Mouse (Mus musculus): ENCODE data around the gene Nos1.

Nos1 gene

DNA sequence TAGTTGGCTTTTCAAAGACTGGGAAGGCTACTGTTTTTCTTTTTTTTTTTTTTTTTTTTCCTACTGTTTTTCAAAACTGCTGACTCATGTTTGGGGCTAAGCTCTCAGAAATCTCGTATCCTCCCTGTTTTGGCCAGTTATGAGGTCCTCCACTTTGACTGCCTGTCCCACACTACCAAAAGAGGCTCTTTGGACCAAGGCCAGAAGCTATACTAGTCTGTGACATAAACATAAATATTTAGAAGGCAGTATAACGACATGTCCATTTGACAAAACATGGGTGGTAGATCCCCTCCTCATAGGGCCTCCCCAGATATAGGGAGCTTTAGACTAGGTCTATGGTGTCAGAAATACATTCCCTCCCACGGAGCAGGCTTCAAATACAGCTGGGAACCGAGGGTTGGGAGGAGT lies 186.8 kb downstream of the Nos1 start:
- no peak for DNase-seq

DNA sequence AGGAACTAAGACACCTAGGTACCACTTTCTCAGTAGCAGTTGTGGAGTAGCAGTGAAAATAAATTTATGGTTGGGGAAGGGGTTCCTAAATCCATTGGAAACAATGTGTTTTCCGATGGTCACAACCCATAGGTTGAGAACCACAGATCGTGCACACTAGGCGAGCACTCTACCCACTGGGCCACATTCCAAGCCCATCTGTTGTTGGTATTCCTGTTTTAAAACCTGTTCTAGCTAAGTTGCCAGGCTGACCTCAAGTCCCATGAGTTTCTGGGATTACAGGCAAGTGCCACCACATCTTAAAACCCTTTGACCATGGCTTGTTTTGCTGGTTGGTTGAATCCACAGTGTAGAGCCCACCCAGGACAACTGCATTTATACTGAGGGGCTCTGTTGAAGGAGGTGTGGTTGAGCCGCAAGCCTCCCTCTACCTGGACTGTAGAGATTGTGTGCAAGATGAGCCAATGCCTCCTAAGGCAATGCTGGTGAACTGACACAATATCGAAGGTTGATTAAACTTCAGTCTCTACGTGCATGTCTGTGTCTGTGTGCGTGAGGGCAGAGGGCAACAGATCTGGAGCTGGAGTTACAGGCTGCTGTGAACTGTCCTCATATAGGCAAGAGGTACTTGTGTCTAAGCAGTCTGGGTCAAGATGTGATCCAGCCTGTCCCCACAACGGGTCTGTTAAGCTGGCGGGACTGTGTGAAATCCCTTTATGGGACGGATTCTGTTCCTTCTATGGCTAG lies 189.0 kb downstream of the Nos1 start:
- peak; percentile 80 for DNase-seq

DNA sequence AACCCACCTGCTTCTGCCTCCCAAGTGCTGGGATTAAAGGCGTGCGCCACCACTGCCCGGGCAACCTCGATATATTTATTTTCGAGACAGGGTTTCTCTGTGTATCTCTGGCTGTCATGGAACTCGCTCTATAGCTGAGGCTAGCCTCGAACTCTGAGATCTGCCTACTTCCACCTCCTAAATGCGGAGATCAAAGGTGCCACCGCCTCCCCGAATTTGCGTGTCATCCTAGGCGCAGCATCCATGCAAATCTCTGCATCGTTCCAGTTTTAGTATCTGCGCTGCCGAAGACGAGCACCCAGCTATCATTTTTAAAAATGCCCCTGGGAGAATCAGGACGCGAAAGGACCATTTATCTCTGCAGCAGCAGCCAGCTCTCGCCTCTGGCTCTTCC lies 195.4 kb downstream of the Nos1 start:
- DNase-seq = no peak

DNA sequence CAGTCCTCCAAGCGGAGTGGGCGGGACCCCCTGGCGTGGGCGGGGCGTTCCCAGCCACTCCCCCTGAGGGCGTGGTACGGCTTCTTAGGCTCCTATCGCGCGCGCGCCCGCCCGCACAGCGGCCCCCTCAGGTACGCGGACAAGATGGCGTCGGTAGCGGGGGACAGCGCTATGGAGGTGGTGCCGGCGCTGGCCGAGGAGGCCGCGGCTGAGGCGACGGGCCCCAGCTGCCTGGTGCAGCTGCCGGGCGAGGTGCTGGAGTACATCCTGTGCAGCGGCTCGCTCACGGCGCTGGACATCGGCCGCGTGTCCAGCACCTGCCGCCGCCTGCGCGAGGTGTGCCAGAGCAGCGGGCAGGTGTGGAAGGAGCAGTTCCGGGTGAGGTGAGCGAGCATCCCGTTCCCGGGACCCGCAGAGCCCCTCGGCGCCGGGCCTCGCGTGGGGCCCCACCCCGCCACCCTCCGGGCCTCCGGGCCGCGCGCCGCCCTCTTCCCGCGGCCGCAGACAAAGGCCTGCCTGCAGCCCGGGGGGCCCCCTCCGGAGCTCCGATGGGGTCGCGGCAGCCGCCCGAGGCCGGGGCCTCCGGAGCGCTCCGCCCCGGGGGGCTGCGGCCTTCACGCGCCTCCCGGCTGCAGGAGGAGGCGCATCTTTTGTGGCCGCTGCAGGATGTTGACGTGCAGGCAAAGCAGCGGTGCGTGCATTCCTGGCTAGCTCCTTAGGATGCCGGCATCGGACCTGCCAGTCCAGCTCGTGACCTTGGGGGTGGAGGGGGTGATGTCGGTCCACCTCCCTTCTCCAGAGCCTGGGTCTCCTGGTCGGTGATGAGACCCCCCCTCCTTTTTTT lies 196.0 kb downstream of the Nos1 start, which contains the start of gene Fbxo21:
Gene Fbxo21, plus strand, starts transcription at position 74 of the 844 bp plus-strand sequence.
- peak; percentile 98 for DNase-seq

DNA sequence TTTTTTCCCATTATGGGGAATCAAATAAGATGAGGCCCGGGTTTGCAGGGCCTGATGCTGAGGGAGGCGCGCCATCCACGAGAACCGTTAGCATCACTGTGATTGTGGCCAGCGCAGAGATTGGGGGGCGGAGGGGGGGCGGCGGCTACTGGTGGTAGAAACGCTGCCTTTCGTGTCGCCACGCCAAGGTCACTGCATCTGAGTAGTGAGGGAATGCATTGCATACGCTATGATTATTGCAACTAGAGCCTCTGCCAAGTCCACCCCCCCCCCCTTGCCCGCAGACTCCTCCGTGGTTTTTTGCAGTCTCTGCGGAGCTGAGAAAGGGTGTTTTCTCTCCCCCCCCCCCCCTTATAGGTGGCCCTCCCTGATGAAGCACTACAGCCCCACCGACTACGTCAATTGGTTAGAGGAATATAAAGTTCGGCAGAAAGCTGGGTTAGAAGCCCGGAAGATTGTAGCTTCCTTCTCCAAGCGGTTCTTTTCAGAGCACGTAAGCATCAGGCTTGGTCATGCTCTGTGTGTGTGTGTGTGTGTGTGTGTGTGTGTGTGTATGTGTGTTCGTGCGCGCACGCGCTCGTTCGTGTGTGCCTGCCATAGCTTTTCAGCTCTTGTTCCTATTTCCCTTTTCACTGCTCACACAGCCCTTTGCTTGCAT lies 196.8 kb downstream of the Nos1 start:
- DNase-seq = peak; percentile 59

DNA sequence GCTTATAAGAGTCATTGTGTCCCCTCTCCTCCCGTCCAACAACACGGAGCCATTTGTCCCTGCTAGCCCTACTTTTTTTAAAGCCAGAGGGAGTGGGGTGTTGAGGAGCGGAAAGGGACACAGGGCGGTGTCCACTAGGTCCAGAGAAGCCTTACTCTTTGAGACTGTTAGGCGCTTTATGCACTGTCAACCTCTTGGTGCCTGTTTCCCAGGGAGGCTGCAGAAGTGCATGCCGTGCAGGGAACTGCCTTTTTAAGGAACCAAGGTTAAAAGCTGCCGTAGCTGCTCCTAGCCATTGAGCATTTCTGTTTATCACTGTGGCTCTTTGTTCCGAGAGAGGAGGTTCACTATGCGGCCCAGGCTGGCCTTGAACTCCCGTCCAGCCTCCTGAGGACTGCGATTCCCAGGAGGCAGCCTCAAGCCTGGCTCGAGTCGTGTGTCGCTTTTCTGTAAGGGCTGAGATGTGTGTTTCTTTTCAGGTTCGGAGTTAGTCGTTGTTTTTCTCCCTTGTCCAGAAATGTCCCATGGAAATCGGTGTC lies 197.4 kb downstream of the Nos1 start:
- DNase-seq = no peak

DNA sequence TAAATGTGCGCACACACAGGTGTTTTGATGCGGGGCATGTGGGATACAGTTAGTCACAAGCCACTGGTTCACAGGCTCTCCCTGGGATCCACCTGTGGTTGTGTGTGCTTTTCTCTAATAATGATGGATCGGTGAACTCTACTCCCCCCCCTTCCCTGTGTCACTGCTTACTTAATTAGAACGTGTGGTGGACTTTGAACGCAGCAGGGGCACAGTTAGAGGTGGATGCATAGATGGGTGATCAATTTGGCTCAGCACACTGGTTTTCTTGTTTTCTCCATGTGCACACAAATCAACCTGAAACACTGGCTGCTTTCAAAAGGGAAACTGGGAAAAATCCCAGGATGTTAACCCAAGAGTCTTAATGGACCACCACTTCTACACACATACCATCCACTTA lies 198.2 kb downstream of the Nos1 start:
- DNase-seq = no peak

DNA sequence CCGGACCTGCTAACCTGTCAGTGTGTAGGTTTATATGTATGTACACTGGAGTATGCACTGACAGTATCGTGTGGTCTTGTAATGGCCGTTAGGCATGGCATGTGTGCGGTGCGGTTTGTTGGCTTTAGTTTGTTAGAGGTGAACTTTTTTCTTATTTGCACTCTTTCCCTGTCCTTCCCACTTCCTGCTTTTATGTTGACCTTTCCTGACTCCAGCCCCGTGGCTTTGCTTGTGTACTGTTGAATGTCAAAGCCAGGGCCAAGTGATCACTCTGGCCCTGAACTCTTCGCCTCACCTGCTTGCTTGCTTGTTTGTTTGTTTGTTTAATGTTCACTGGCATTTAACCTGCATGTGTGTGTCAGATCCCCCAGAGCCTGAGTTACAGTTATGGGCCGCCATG lies 200.1 kb downstream of the Nos1 start:
- DNase-seq = no peak

DNA sequence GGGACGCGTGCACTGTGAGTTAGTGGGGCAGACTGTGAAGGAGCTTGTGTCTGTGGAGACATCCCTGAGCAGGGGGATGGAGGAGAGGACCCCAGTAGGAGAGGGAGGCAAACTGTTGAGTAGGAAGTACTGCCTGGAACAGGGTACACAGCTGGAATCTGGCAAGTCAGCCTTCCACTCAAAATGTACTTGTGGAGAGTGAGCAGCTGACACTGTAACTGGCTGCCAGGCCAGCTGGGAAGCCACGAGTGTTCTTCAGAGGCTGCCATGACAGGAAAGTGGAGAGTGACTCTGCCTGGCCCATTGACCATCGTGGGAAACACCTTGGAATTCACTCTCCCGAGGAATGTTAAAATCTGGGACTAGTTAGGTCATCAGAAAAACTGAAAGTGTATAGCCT lies 201.1 kb downstream of the Nos1 start:
- no peak for DNase-seq

DNA sequence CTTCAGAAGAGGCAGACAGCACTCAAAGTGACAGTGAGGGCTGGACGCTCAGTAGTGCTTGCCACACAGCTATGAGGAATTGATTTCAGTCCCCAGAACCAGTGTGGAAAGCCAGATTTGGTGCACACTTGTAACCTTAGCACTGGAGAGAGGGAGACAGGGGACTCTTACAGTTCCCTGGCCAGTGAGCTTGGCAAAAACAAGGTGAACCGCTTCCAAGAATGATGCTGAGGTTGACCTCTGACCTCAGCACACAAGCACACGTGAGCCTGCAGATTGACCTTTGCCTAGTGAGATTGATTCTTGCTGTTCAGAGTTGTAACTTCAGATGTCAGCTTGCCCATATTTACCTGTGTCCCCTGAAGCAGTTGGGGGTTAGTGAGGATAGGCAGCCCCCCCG lies 205.5 kb downstream of the Nos1 start:
- DNase-seq = no peak

DNA sequence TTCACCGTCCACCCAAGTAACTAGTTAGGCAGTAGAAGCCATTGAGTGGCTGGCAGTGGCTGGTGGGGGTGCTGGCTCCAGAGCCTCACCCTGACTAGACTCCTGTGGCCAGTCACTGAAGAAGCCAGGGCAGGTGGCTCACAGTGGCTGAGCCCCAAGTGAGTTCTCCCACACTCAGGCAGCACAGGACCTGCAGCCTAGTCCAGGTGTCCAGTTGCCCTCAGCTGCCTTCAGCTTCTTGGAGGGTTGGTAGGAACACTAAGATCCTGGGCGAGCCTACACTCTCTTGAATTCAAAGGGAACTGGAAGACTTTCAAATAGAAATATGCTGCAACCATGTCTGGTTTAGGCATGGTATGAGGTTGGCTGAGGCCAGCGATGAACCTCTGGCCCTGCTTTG lies 207.1 kb downstream of the Nos1 start:
- DNase-seq = no peak

DNA sequence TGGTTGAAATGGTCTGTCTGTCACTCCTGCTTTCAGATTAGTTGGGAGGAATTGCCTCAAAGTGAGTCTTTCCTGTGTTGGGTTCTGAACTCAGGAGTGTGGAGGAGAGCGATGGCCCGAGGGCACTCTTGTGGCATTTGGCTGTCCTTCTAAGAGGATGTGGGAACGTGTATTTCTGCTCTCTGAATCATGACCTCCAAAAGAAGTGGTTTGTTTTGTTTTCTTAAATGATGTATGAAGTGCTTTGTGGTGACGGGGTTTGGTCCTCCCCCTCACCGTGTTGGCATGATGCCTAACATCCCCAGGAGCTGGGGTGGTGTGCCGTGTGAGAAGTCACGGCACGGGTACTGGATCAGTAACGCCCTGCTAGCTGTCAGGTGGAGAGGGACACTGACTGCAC lies 207.5 kb downstream of the Nos1 start:
- no peak for DNase-seq

DNA sequence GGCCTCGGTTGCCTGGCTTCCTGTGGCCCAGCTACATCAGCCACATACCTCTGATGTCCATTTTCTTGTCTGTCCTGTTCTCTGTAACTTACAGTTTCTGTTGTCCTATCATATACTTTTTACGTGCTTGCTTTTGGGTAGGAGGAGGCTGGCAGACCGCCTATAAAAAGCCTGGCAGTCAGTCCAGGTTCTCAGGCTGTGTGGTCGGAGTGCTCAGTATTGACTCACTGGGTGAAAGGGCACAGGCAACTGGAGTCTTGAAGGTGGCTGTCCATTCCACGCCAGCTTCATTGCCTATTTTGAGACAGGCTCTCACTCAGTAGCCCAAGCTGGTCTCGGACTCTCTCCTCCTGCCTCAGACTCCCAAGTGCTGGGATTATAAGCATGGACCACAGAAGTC lies 208.9 kb downstream of the Nos1 start:
- no peak for DNase-seq

DNA sequence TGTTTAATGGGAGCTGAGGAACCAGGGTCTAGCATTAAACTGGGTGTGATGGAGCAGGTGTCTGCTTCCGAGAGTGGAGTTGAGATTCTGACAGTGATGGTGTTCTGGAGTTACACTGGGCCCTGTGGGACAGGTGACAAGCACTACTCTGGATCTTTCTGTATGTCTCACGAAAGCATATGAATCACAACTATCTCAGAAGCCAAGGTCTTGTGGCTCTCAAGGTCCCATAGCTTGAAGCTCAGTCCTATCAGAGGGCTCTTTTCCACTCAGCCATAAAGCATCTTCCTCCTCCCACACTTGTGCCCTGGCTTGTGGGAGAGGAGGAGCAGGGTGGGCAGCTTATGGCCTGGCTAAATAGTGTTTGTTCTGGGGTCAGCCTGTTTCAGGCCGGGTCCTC lies 210.1 kb downstream of the Nos1 start:
- DNase-seq = no peak

DNA sequence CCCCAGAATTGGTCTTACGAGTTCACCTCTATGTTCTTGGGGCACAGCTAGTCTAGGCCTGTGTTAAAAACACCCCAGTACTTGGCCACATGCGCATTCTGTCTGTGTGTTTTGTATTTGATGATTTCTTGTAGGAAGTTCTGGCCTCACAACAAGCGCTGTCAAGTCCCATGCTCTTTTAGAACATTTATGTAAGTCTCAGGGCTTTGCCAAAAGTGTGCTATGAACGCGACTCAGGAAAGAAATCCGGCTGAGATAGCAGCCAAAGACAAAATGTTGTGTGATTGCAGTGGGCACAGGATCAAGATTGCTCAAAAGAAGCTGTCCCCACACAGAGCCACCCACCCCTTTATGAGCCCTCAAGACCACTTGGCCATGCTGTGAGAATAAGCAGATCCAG lies 212.7 kb downstream of the Nos1 start:
- DNase-seq = no peak

DNA sequence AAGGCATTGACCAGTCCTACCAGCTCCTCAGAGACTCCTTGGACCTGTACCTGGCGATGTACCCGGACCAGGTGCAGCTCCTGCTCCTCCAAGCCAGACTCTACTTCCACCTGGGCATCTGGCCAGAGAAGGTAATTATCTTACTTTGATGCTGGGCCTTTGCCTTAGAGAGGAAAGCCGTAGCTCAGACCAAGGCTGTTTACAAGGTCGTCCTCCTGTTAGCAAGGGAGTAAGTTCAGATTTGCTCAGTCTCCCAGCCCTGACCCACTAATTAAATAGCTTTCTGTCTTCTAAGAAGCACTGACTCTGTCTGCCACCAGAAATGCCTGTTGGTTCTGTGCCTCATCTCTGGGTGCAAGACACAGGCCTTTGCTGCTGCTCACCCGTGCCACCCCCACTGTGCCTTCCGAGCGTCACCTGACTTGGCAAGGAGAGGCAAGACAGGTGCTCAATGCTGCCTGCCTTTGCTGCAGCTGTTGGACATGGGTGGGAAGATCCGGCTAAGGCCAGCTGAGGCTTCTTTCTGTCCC lies 214.6 kb downstream of the Nos1 start:
- DNase-seq = peak; percentile 77

DNA sequence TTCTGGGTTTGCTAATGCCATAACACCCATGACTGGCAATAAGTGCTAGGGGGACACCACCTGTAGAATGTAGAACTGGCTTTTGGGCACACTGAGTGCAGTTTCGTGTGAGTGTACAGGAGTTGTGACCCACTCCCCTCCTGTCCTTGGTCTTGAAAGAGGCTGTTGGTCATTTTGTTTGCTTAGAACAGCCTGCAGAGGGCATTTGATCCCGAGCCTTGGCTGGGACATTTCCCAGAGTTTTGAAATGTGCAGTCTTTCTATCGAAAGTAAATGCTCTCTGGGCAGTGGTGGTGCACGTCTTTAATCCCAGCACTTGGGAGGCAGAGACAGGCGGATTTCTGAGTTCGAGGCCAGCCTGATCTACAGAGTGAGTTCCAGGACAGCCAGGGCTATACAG lies 215.1 kb downstream of the Nos1 start:
- DNase-seq = no peak

DNA sequence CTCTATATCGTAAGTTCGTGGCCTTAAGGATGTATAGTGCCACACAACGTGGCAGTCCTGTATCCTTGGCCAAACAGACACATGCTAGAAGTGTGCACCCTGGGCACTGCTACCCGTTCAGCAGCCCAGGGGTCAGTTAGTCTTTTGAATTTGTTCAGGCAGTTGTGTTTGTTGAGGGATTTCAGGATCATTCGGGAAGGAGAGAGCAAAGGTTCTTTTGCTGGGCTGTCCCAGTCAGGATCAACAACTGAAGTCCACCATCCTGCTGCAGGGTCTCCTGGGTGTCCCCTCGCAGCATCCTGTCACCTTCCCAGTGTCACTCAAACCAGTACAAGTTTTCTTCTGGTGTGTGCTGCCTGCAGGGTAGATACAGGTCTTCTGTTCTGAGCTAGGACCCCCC lies 215.7 kb downstream of the Nos1 start:
- no peak for DNase-seq

DNA sequence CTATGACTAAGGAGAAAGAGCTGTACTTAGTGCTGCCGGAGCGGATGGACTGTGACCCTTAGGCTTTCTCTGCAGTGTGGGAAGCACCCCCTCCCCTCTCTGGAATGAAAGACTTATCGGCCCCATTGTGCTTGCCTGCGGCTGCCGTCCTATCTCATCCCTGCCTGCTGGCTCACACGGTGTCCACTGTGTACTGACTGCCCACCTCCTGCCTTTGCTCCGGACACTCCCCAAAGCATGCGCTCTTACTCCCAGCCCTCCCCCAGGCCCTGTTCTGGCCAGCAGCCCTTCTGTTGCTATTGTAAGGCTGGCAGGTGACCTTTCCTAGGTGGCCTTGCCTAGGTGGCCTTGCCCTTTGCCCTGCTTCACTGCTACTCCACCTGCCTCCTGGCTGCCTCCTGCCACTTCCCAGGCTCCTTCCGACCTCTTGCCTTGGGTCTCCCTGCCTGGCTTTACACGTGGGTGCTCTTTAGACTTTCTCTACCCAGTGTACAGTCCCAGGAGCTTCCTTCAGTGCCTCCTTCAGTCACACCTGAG lies 216.7 kb downstream of the Nos1 start:
- no peak for DNase-seq

DNA sequence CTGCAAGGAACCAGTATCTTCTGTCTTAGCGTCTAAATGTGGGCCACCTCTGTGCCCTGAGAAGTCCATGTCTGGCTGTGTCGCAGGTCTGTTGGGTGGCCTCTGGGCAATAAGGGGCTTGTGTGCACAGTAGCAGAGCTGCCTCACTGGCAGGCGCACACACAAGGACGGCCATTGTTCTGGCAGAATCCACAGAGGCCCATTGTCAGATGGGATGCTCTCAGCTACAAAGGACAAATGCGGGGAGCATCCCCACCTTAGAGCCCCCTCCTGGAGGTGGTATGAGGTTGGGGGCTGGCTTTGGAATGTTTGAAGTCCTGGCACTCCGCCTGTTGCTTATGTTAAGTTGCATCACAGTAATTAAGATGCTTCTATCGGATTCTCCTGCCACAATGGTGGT lies 218.2 kb downstream of the Nos1 start:
- DNase-seq = no peak

DNA sequence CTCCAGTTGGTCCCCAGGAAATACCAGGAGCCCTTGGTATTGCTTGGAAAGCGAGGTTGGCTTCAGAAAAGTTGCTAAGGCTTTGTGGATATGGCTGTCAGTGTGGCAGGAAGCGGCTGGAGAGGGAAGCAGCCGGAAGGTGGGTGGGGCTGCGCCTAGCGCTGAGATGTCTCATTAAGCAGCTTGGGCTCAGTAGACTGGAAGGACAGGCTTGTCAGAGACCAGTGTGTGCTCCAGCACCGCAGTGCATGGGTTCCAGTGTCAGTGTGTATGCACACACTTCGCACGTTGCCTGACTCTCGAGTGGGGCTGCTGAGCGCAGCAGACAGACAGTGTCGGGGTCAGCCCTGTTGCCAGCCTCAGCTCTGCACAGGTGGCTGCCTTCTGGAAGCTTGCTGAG lies 218.8 kb downstream of the Nos1 start:
- DNase-seq = no peak

DNA sequence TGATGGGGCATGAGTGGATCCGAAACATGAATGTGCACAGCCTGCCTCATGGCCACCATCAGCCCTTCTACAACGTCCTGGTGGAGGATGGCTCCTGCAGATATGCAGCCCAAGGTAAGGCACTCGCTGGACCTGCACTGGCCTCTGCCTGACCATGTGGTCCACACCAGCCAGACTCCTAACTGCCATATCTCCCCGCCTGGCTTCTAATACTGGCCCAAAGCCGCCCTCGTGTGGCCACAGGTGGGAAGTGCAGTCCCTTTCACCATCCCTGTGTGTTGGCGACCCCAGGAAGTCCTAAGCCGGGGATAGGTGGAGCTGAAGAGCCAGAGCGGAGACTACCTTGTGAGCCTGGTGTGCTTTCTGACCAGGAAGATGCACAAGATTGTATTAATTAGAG lies 221.2 kb downstream of the Nos1 start:
- DNase-seq = peak; percentile 77

DNA sequence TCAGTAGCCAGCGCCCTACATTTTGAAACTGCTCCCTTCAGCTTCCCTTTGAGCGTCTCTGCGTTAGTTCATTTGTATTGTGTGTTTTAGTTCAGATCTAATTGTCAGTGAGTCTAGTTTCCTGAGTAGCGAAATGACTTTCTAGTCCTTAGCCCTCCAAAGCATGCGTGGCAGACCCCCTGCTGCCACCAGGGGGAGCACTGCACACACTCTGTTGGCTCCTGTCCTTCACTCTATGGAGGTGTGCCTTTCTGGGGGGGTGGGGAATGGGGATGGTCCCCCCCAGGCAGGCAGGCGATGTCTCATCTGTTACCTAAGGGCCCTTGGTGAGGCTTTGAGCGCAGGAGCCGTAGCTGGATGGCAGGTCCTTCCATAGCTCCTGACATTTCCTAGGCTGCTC lies 223.8 kb downstream of the Nos1 start:
- peak; percentile 72 for DNase-seq
